Mouse (Mus musculus) hindbrain, embryonic 13.5 days (tissue): ENCODE results near the gene Tbcc. TPM values are rescaled to one million over a fixed set of nuclear protein-coding genes. Genes with fewer than 3 reads are reported as not detected.
"Not testable (repeated sequence)": the region's sequence is repeated elsewhere in the genome, so short reads cannot be mapped to it uniquely, and the experiment has no call there.

Source experiments
- ATAC-seq: fragments of 200-750 bp; cut with Nextera tagmentation; 2 replicates; pipeline ENCODE4 v1.8.0; 2017; ENCODE audit warnings: moderate TSS enrichment; ENCODE audit not compliant: low FRiP score
- H3K27ac ChIP-seq: fragments of 300-500 bp; sonication (generic); 2 replicates; pipeline ENCODE4 v1.5.1; 2015; ENCODE audit warnings: inconsistent platforms, mild to moderate bottlenecking, moderate library complexity
- H3K27me3 ChIP-seq: fragments of 300-500 bp; sonication (generic); 2 replicates; pipeline ENCODE4 v1.6.1; 2015; ENCODE audit warnings: mild to moderate bottlenecking, inconsistent platforms
- H3K36me3 ChIP-seq: fragments of 300-500 bp; sonication (generic); 2 replicates; pipeline ENCODE4 v1.6.1; 2015; ENCODE audit warnings: mild to moderate bottlenecking, inconsistent platforms
- H3K4me1 ChIP-seq: fragments of 300-500 bp; sonication (generic); replicated peaks from 2 replicates; pipeline ENCODE4 v1.6.1; 2015; ENCODE audit warnings: inconsistent platforms
- H3K4me2 ChIP-seq: fragments of 300-500 bp; sonication (generic); 2 replicates; pipeline ENCODE4 v1.6.1; 2015; ENCODE audit warnings: inconsistent platforms, mild to moderate bottlenecking, moderate library complexity
- H3K4me3 ChIP-seq: fragments of 300-500 bp; sonication (generic); 2 replicates; pipeline ENCODE4 v1.5.1; 2015; ENCODE audit warnings: mild to moderate bottlenecking, inconsistent platforms
- H3K9ac ChIP-seq: fragments of 300-500 bp; sonication (generic); 2 replicates; pipeline ENCODE4 v1.6.1; 2015; ENCODE audit warnings: mild to moderate bottlenecking, inconsistent platforms
- H3K9me3 ChIP-seq: fragments of 300-500 bp; sonication (generic); 2 replicates; pipeline ENCODE4 v1.6.1; 2016; ENCODE audit warnings: inconsistent platforms
- WGBS: fragments of 180-500 bp; shearing (Covaris S2); methylation state at CpG from one replicate; pipeline ENCODE4 v1.1.7; 2015; 5-methylcytosine and 5-hydroxymethylcytosine counted together
- polyA plus RNA-seq: library from polyadenylated mRNA; unstranded; fragments of >200 nt; fragmentation: Nextera tagmentation; extraction: Ambion mirVana; gene quantifications from 2 replicates; pipeline ENCODE4 v1.2.1, GENCODE M21; 2015

The Tbcc gene
- 58.7 and 63.7 TPM in 2 replicates for polyA plus RNA-seq

DNA sequence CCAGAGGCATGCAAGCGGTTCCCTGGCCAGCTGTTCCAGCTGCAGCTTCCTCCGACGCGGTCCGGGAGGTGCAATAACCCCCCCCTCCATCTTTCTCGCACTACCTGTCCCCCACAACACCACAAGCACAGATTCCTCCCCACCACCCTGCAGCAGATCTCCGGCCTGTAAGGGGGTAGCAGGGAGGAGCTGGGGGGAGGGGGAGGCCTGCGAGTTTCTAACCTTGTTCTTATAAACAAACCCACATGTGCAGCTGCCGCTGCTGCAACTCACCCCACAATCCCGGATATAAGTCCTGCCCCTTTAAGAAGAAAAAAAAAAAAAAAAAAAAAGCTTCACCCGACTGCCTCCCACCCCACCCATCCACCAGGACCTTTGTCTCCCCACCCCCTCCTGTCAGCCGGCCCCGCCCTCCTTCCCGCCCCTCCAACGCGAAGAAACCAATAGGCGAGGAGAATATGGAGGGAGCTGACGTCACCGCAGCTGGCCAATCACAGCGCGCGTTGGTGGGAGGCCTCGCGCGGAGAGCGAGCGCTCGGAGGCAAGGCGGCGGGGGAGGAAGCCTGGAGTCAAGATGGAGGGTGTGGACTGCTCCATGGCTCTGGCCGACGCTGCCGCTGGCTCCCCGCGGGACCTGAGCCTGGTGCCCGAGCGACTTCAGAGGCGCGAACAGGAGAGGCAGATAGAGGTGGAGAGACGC is at the start of gene Tbcc:
Tbcc (plus strand) TSS at position 569 of the 700 bp plus-strand sequence.
- Histone ChIP-seq H3K27ac (peak within 1 kb of the TSS; percentile 98), H3K4me2 (peak within 1 kb of the TSS; percentile 97), H3K36me3 (peaks cover 5% of the 10 kb centered on the region), H3K4me1 (peaks cover 39% of the 10 kb centered on the region), H3K9ac (peak within 1 kb of the TSS; percentile 97), H3K27me3 (no peaks in the 10 kb centered on the region), H3K4me3 (peak within 1 kb of the TSS; percentile 95), H3K9me3 (no peaks in the 10 kb centered on the region)
- WGBS = under 1% methylated on average over 40 of the region's 40 CpGs
- peak; percentile 92 for ATAC-seq

DNA sequence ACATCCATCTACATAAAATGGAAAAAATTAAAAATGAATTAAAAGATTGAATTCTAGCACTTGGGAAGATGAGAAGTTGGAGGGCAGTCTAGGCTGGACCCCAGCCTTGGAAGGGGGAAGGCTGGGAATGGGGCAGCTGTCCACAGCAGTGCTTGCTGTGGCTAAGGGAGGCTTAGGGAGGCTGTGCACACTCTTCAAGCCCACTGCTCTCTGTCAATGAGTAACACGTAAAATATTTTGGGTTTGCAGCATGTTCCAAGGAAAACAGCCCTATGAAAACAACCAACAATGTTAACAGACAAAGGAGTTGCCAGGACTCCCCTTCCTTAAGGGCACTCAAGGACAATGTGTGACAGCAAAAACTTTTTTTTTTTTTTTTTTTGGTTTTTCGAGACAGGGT is 47.5 kb upstream of the Tbcc start:
- ATAC-seq = no peak
- H3K9ac ChIP-seq = no peak overlapping the region
- WGBS = 68% methylated on average over 2 of the region's 2 CpGs
- H3K27me3 ChIP-seq = no peaks in the 10 kb centered on the region
- no peak overlapping the region for H3K4me2 ChIP-seq
- no peak overlapping the region for H3K4me3 ChIP-seq
- peaks cover 5% of the 10 kb centered on the region; the same call in 1 of the 2 replicates for H3K36me3 ChIP-seq
- H3K4me1 ChIP-seq = peaks cover 16% of the 10 kb centered on the region
- H3K27ac ChIP-seq = no peak overlapping the region
- no peaks in the 10 kb centered on the region for H3K9me3 ChIP-seq

DNA sequence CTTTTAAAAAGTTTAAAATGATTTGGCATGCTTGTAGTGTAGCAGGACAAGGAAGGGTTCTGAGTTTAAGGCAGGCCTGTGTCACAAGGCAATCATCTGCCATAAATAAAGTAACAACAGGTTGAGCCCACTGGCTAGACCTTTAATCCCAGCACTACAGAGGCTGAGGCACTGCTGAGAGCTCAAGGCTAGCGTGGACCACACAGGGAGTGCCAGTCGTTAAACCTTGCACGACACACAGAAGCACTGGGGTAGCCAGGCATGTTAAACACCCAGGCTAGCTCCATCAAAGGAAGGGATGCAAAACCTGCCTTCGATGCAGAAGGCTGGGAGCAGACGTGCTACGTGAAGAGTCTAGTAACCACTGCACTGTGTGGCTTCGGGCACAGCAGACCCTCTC is 46.8 kb upstream of the Tbcc start:
- Histone ChIP-seq H3K27me3 (no peaks in the 10 kb centered on the region), H3K36me3 (peaks cover 5% of the 10 kb centered on the region; the same call in 1 of the 2 replicates), H3K4me1 (peaks cover 16% of the 10 kb centered on the region), H3K27ac (peak overlapping the region; percentile 52; the same call in 1 of the 2 replicates), H3K9ac (0 out of 2 replicates have a peak overlapping the region, but pooled peaks have one; percentile 9), H3K4me2 (no peak overlapping the region), H3K4me3 (no peak overlapping the region), H3K9me3 (no peaks in the 10 kb centered on the region)
- ATAC-seq = no peak
- WGBS = 69% methylated on average over 7 of the region's 7 CpGs

DNA sequence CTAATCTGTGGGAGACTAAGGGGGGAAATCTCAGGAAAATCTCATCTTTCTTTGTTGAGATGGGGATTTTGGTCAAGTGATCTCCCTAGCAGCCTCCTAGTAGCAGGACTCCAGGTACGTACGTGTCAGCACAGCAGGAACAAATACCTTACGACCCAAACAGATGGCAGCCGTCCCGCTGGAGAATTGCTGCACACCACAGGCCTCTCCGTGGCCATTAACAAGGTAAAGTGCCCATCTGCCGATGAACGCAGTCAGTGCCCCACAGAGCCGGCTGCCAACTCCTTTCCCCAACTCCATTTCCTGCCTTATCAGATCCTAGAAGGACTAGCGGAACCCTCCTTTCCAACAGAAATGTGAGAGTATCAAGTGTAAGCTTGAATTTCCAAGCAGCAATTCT is 45.7 kb upstream of the Tbcc start:
- Histone ChIP-seq H3K4me3 (no peak overlapping the region), H3K27me3 (no peaks in the 10 kb centered on the region), H3K9ac (peak overlapping the region; percentile 46; the same call in 1 of the 2 replicates), H3K4me2 (no peak overlapping the region), H3K4me1 (peaks cover 16% of the 10 kb centered on the region), H3K9me3 (no peaks in the 10 kb centered on the region), H3K27ac (peak overlapping the region; percentile 52), H3K36me3 (no peaks in the 10 kb centered on the region; the same call in 1 of the 2 replicates)
- no peak for ATAC-seq
- 55% methylated on average over 10 of the region's 10 CpGs for WGBS

DNA sequence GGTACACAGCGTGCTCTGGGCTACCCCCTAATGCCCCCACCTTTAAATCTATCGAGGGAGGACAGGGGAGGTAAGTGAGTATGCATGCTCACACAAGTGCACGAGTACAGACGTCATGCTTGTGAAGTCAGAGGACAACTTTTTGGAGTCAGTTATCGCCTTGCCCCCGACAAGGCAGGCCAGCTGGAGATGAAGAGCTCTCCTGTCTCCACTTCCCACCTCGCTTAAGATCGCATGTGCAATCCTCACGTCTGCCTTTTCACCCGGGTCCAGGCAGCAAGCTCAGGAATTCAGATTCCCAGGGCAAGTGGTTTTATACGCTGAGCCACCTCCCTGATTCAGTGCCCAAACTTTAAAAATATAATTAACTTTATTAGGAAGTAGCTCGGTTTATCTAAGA is 45.2 kb upstream of the Tbcc start:
- no peaks in the 10 kb centered on the region for H3K9me3 ChIP-seq
- WGBS = 86% methylated on average over 12 of the region's 12 CpGs
- peak overlapping the region; percentile 52 for H3K27ac ChIP-seq
- peaks cover 16% of the 10 kb centered on the region for H3K4me1 ChIP-seq
- H3K4me2 ChIP-seq = no peak overlapping the region
- no peaks in the 10 kb centered on the region for H3K36me3 ChIP-seq
- no peak for ATAC-seq
- H3K27me3 ChIP-seq = no peaks in the 10 kb centered on the region
- H3K4me3 ChIP-seq = no peak overlapping the region
- H3K9ac ChIP-seq = 0 out of 2 replicates have a peak overlapping the region, but pooled peaks have one; percentile 46

- H3K4me3 ChIP-seq, H3K4me2 ChIP-seq, H3K9me3 ChIP-seq, H3K9ac ChIP-seq, ATAC-seq, H3K27ac ChIP-seq, H3K27me3 ChIP-seq, H3K36me3 ChIP-seq: not testable (repeated sequence)
- 93% methylated on average over 18 of the region's 18 CpGs for WGBS
- H3K4me1 ChIP-seq = peaks cover 16% of the 10 kb centered on the region
These were observed 43.9 kb upstream of the Tbcc start for GRCm38 (mm10) chr17:46846573-46846972.

- WGBS = 94% methylated on average over 7 of the region's 7 CpGs
- Histone ChIP-seq H3K4me2 (no peak overlapping the region), H3K36me3 (no peaks in the 10 kb centered on the region), H3K4me1 (peaks cover 16% of the 10 kb centered on the region), H3K27ac (no peak overlapping the region), H3K9ac (no peak overlapping the region), H3K27me3 (no peaks in the 10 kb centered on the region), H3K9me3 (no peaks in the 10 kb centered on the region), H3K4me3 (no peak overlapping the region)
- ATAC-seq = no peak
These were observed 43.3 kb upstream of the Tbcc start for GRCm38 (mm10) chr17:46847206-46847605.

- peak overlapping the region; percentile 73 for H3K27ac ChIP-seq
- no peaks in the 10 kb centered on the region for H3K36me3 ChIP-seq
- no peaks in the 10 kb centered on the region for H3K27me3 ChIP-seq
- H3K9ac ChIP-seq = no peak overlapping the region
- no peak overlapping the region for H3K4me2 ChIP-seq
- WGBS = 54% methylated on average over 6 of the region's 6 CpGs
- H3K4me3 ChIP-seq = no peak overlapping the region
- ATAC-seq = no peak
- H3K9me3 ChIP-seq = no peaks in the 10 kb centered on the region
- H3K4me1 ChIP-seq = peaks cover 34% of the 10 kb centered on the region
These were observed 37.8 kb upstream of the Tbcc start for GRCm38 (mm10) chr17:46852725-46853124.

GRCm38 (mm10) chr17:46853281-46853680 is 37.2 kb upstream of the Tbcc start:
- 55% methylated on average over 6 of the region's 6 CpGs for WGBS

DNA sequence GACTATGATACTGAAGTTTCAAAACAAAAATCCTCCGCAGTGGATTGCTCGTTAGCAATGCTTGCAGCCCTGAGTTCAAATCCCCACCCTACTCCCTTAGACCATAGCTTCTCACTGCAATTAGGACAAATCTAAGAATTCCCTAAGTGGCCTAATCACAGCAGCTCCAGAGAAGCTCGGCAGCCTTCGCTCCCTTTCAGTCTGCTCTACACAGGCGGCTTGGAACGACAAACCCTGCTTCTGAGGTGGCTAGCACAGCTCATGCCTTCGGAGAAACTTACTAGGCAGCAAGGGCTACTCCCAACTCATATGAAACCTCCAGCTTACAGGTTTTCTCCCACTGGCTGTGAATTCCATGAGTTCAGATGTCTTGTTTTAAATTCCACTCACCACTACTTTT is 36.4 kb upstream of the Tbcc start:
- Histone ChIP-seq H3K4me3 (no peak overlapping the region), H3K27ac (peak overlapping the region; percentile 74; the same call in 1 of the 2 replicates), H3K4me2 (0 out of 2 replicates have a peak overlapping the region, but pooled peaks have one; percentile 6), H3K4me1 (peaks cover 37% of the 10 kb centered on the region), H3K9me3 (no peaks in the 10 kb centered on the region), H3K36me3 (no peaks in the 10 kb centered on the region), H3K9ac (no peak overlapping the region), H3K27me3 (no peaks in the 10 kb centered on the region)
- 89% methylated on average over 7 of the region's 7 CpGs for WGBS
- ATAC-seq = no peak

More at GRCm38 (mm10) chr17:46853281-46853680, 37.2 kb upstream of the Tbcc start:
- H3K27ac ChIP-seq = peak overlapping the region; percentile 73
- 0 out of 2 replicates have a peak overlapping the region, but pooled peaks have one; percentile 10 for H3K4me2 ChIP-seq
- H3K27me3 ChIP-seq = no peaks in the 10 kb centered on the region
- no peaks in the 10 kb centered on the region for H3K9me3 ChIP-seq
- no peak overlapping the region for H3K9ac ChIP-seq
- no peaks in the 10 kb centered on the region for H3K36me3 ChIP-seq
- H3K4me3 ChIP-seq = no peak overlapping the region
- ATAC-seq = no peak
- H3K4me1 ChIP-seq = peaks cover 34% of the 10 kb centered on the region

- Histone ChIP-seq H3K36me3 (no peaks in the 10 kb centered on the region), H3K9me3 (no peaks in the 10 kb centered on the region), H3K4me2 (peak overlapping the region; percentile 70), H3K4me1 (peaks cover 42% of the 10 kb centered on the region), H3K27ac (peak overlapping the region; percentile 74), H3K4me3 (peak overlapping the region; percentile 94), H3K9ac (peak overlapping the region; percentile 61), H3K27me3 (no peaks in the 10 kb centered on the region)
- whole genome bisulfite sequencing = 83% methylated on average over 8 of the region's 8 CpGs
- ATAC-seq = no peak
These were observed 35.8 kb upstream of the Tbcc start for GRCm38 (mm10) chr17:46854640-46855110.

DNA sequence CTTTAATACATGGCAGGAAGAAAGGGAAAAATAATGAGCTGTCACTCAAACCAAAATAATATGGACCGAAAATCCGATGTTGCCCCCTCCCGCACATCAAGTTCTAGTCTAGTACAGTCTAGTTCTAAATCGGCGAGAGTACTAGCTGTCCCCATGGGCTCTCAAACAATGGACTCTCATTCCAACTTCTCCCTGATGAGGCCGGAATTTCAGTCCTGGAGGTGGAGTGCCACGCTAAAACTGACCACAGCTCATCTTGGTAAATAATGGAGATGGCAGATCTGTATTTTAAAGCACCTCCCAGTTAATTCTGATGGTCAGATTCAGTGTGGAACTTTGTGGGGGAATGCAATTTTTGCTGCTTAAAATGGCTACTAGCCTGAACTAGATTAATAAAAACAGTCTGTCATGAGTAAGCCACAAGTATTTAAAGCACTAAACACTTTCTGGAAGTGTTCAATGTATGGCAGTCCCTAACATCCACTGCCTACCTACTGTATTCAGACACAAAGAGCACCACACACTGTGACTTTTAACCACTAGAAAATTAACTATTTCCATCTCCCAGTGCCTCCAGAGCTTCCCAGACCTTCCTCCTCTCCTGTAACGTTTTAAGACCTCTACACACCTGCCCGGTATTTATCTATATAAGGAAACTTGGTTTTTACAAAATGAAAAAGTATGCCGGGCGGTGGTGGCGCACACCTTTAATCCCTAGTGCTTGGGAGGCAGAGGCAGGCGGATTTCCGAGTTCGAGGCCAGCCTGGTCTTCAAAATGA is 35.0 kb upstream of the Tbcc start:
- WGBS = 62% methylated on average over 15 of the region's 15 CpGs
- H3K27me3 ChIP-seq = no peaks in the 10 kb centered on the region
- peaks cover 43% of the 10 kb centered on the region for H3K4me1 ChIP-seq
- H3K9me3 ChIP-seq = no peaks in the 10 kb centered on the region
- ATAC-seq = no peak
- H3K4me3 ChIP-seq = peak overlapping the region; percentile 94
- peak overlapping the region; percentile 70 for H3K4me2 ChIP-seq
- peak overlapping the region; percentile 100 for H3K9ac ChIP-seq
- peak overlapping the region; percentile 100 for H3K27ac ChIP-seq
- no peaks in the 10 kb centered on the region for H3K36me3 ChIP-seq
